Mouse (Mus musculus) heart, adult 2 months (tissue): ENCODE measurements at regions not wholly inside any gene's neighbourhood (a gene's known extent, or its start where the extent isn't known, plus 50 kb on each side); places are given as distances from the start of the nearest gene placed in this dataset.

Experiments used
- CTCF ChIP-seq: fragments of 200-600 bp; IDR thresholded peaks from 2 replicates; pipeline ENCODE4 v1.8.1; 2022; ENCODE audit warnings: antibody characterized with exemption, mild to moderate bottlenecking, moderate library complexity
- EP300 ChIP-seq: fragments of 200-500 bp; IDR thresholded peaks from 2 replicates; pipeline ENCODE4 v1.6.1; 2011; ENCODE audit warnings: low read depth, low read length, control low read depth; ENCODE audit not compliant: insufficient read depth
- POLR2A ChIP-seq: fragments of 200-500 bp; IDR thresholded peaks from 2 replicates; pipeline ENCODE4 v1.6.1; 2011; ENCODE audit warnings: mild to moderate bottlenecking, low read depth, low read length, control low read depth; ENCODE audit not compliant: insufficient read depth

- TF ChIP-seq POLR2A (no peak), CTCF (no peak), EP300 (no peak)
Observed at GRCm38 (mm10) chr9:52330652-52331051, 162.3 kb upstream of the Zc3h12c start.
